ENCODE assay signal across 19 mouse cellular contexts in genomic region chr17:49051231-49051630, GRCm38 (mm10).
DNase-seq lines count a peak whose midpoint lies in the region; ATAC-seq and TF ChIP-seq lines count a peak whose summit lies in the region.
"Had no signal": no experiment of that assay in that cellular context is flagged by ENCODE, and none has a peak within 500 bp of the region (broad histone marks: within the 10 kb centered on the region; RNA-seq: fewer than 3 reads in every experiment).

No protein-coding gene starts in this region.

- no peak for TF ChIP-seq CTCF in hindbrain, postnatal 0 days (IDR thresholded peaks at IDR 0.05; ENCODE audit: low read depth)

- no peak overlapping the region for H3K9ac ChIP-seq in hindbrain, postnatal 0 days (replicated peaks; ENCODE audit: low read length)
- H3K9ac ChIP-seq in hindbrain, embryonic 14.5 days = no peak overlapping the region
- no peak overlapping the region for H3K9ac ChIP-seq in lung, embryonic 16.5 days (ENCODE audit: low read length)
- no peak overlapping the region for H3K9ac ChIP-seq in kidney, embryonic 16.5 days (replicated peaks; ENCODE audit: low read length)
- no peak overlapping the region for H3K9ac ChIP-seq in forebrain, embryonic 13.5 days
- H3K9ac ChIP-seq: heart, embryonic 13.5 days; hindbrain, embryonic 13.5 days; intestine, embryonic 15.5 days; midbrain, embryonic 15.5 days had no signal

- no peak for ATAC-seq in hindbrain, postnatal 0 days
- no peak for ATAC-seq in hindbrain, embryonic 14.5 days (ENCODE audit: low FRiP score)
- ATAC-seq in lung, embryonic 16.5 days (ENCODE audit: low read depth) = peak; percentile 87
- 0 out of 2 replicates have a peak, but pooled peaks have one; percentile 25 for ATAC-seq in kidney, embryonic 16.5 days (ENCODE audit: low FRiP score, low TSS enrichment)
- no peak for ATAC-seq in forebrain, embryonic 13.5 days
- ATAC-seq: intestine, embryonic 15.5 days; midbrain, embryonic 15.5 days had no signal

- no peak overlapping the region for H3K27ac ChIP-seq in hindbrain, postnatal 0 days
- H3K27ac ChIP-seq in hindbrain, embryonic 14.5 days = no peak overlapping the region
- H3K27ac ChIP-seq in lung, embryonic 16.5 days (ENCODE audit: low read length) = no peak overlapping the region
- H3K27ac ChIP-seq in kidney, embryonic 16.5 days (ENCODE audit: low read length) = no peak overlapping the region
- no peak overlapping the region for H3K27ac ChIP-seq in forebrain, embryonic 13.5 days
- H3K27ac ChIP-seq: heart, embryonic 13.5 days; hindbrain, embryonic 13.5 days; intestine, embryonic 15.5 days; midbrain, embryonic 15.5 days had no signal

- H3K36me3 ChIP-seq in hindbrain, postnatal 0 days (ENCODE audit: insufficient read depth, low read length) = no peaks in the 10 kb centered on the region
- no peaks in the 10 kb centered on the region for H3K36me3 ChIP-seq in hindbrain, embryonic 14.5 days (replicated peaks; ENCODE audit: control insufficient read depth, insufficient read depth)
- no peaks in the 10 kb centered on the region for H3K36me3 ChIP-seq in lung, embryonic 16.5 days (ENCODE audit: control insufficient read depth, insufficient read depth, low read length)
- no peaks in the 10 kb centered on the region for H3K36me3 ChIP-seq in kidney, embryonic 16.5 days (ENCODE audit: insufficient read depth, low read length)
- H3K36me3 ChIP-seq in forebrain, embryonic 13.5 days (ENCODE audit: poor library complexity, severe bottlenecking) = no peaks in the 10 kb centered on the region
- H3K36me3 ChIP-seq: heart, embryonic 13.5 days; hindbrain, embryonic 13.5 days; intestine, embryonic 15.5 days; midbrain, embryonic 15.5 days had no signal

- no peaks in the 10 kb centered on the region for H3K9me3 ChIP-seq in hindbrain, postnatal 0 days (ENCODE audit: low read length)
- H3K9me3 ChIP-seq in hindbrain, embryonic 14.5 days (ENCODE audit: control insufficient read depth, low read length) = no peaks in the 10 kb centered on the region
- no peaks in the 10 kb centered on the region for H3K9me3 ChIP-seq in lung, embryonic 16.5 days (ENCODE audit: control insufficient read depth, low read length)
- no peaks in the 10 kb centered on the region for H3K9me3 ChIP-seq in kidney, embryonic 16.5 days (ENCODE audit: low read length)
- H3K9me3 ChIP-seq in forebrain, embryonic 13.5 days (replicated peaks) = no peaks in the 10 kb centered on the region
- H3K9me3 ChIP-seq: hindbrain, embryonic 13.5 days; intestine, embryonic 15.5 days; midbrain, embryonic 15.5 days had no signal

- no peaks in the 10 kb centered on the region for H3K27me3 ChIP-seq in hindbrain, postnatal 0 days (ENCODE audit: insufficient read depth, low read length)
- H3K27me3 ChIP-seq in hindbrain, embryonic 14.5 days (ENCODE audit: control insufficient read depth, insufficient read depth, low read length) = no peaks in the 10 kb centered on the region
- H3K27me3 ChIP-seq in lung, embryonic 16.5 days (ENCODE audit: control insufficient read depth, insufficient read depth, low read depth, low read length) = no peaks in the 10 kb centered on the region
- no peaks in the 10 kb centered on the region for H3K27me3 ChIP-seq in kidney, embryonic 16.5 days (ENCODE audit: insufficient read depth, low read length)
- no peaks in the 10 kb centered on the region for H3K27me3 ChIP-seq in forebrain, embryonic 13.5 days
- H3K27me3 ChIP-seq: intestine, embryonic 15.5 days; midbrain, embryonic 15.5 days had no signal

- no peaks in the 10 kb centered on the region for H3K4me1 ChIP-seq in hindbrain, postnatal 0 days (ENCODE audit: insufficient read depth, low read length)
- H3K4me1 ChIP-seq in hindbrain, embryonic 14.5 days (replicated peaks; ENCODE audit: control insufficient read depth, insufficient read depth, low read length) = no peaks in the 10 kb centered on the region
- H3K4me1 ChIP-seq in lung, embryonic 16.5 days (replicated peaks; ENCODE audit: control insufficient read depth, insufficient read depth, low read length) = no peaks in the 10 kb centered on the region
- H3K4me1 ChIP-seq in kidney, embryonic 16.5 days (ENCODE audit: insufficient read depth, low read length) = peaks cover 5% of the 10 kb centered on the region; the same call in 1 of the 2 replicates
- no peaks in the 10 kb centered on the region for H3K4me1 ChIP-seq in forebrain, embryonic 13.5 days
- H3K4me1 ChIP-seq: heart, embryonic 13.5 days; hindbrain, embryonic 13.5 days; intestine, embryonic 15.5 days; midbrain, embryonic 15.5 days had no signal

- DNase-seq in hindbrain, postnatal 0 days (ENCODE audit: low spot score) = peak; percentile 13
- no peak for DNase-seq in hindbrain, embryonic 14.5 days (ENCODE audit: low spot score)
- no peak for DNase-seq in lung, adult 18-20 months
- peak; percentile 41 to 53 for DNase-seq in lung, postnatal 4 days
- DNase-seq: cerebellum, adult 18-20 months; cerebellum, postnatal 36 days; heart, adult 11 months; liver; right cerebral cortex, postnatal 14 days; spleen, adult 18-20 months; thymus, postnatal 36 days had no signal

- no peak overlapping the region for H3K4me2 ChIP-seq in hindbrain, postnatal 0 days (ENCODE audit: low read depth, low read length)
- no peak overlapping the region for H3K4me2 ChIP-seq in hindbrain, embryonic 14.5 days (replicated peaks)
- H3K4me2 ChIP-seq in lung, embryonic 16.5 days (ENCODE audit: low read depth, low read length) = no peak overlapping the region
- H3K4me2 ChIP-seq in kidney, embryonic 16.5 days (replicated peaks; ENCODE audit: low read depth, low read length) = no peak overlapping the region
- H3K4me2 ChIP-seq in forebrain, embryonic 13.5 days = no peak overlapping the region
- H3K4me2 ChIP-seq: heart, embryonic 13.5 days; hindbrain, embryonic 13.5 days; intestine, embryonic 15.5 days; midbrain, embryonic 15.5 days had no signal

- H3K4me3 ChIP-seq in hindbrain, postnatal 0 days (ENCODE audit: low read length) = no peak overlapping the region
- H3K4me3 ChIP-seq in hindbrain, embryonic 14.5 days (replicated peaks; ENCODE audit: low read length) = no peak overlapping the region
- no peak overlapping the region for H3K4me3 ChIP-seq in lung, embryonic 16.5 days (ENCODE audit: low read length)
- H3K4me3 ChIP-seq in kidney, embryonic 16.5 days (ENCODE audit: low read length) = no peak overlapping the region
- no peak overlapping the region for H3K4me3 ChIP-seq in forebrain, embryonic 13.5 days
- H3K4me3 ChIP-seq: heart, embryonic 13.5 days; hindbrain, embryonic 13.5 days; intestine, embryonic 15.5 days; midbrain, embryonic 15.5 days; myocyte had no signal

- WGBS in hindbrain, postnatal 0 days = 72% methylated on average over 11 of the region's 11 CpGs
- 87% methylated on average over 11 of the region's 11 CpGs for WGBS in hindbrain, embryonic 14.5 days
- WGBS in lung, embryonic 16.5 days = 52% methylated on average over 11 of the region's 11 CpGs
- WGBS in kidney, embryonic 16.5 days = 65% methylated on average over 11 of the region's 11 CpGs
- 89% methylated on average over 11 of the region's 11 CpGs for WGBS in forebrain, embryonic 13.5 days

Comparison
In these comparisons a context has a peak if more than half of its experiments do, and no peak if none do; other contexts are left out.
1. DNase-seq: peak in hindbrain, postnatal 0 days (single experiment) and lung, postnatal 4 days (2 of 2); none in hindbrain, embryonic 14.5 days (single experiment) and lung, adult 18-20 months (0 of 2).
2. ATAC-seq: peak in lung, embryonic 16.5 days (single experiment) and kidney, embryonic 16.5 days (single experiment); none in hindbrain, postnatal 0 days (single experiment), hindbrain, embryonic 14.5 days (single experiment) and forebrain, embryonic 13.5 days (single experiment).